Mouse (Mus musculus): ENCODE data around the gene Plpp3. TPM values are rescaled to one million over a fixed set of nuclear protein-coding genes. Genes with fewer than 3 reads are reported as not detected.

Gene Plpp3
- polyA plus RNA-seq, 1 experiment from 2014 or later: 76.1 TPM

GRCm38 (mm10) chr4:105187873-105188272 is 30.7 kb downstream of the Plpp3 start:
- 77% methylated on average over 7 of the region's 7 CpGs for WGBS
- no peak overlapping the region for H3K27ac ChIP-seq (replicated peaks; ENCODE audit: low read depth, low read length)
- ATAC-seq (ENCODE audit: insufficient number of reproducible peaks, low FRiP score, low TSS enrichment, low read depth): no peak
- no peak overlapping the region for H3K9ac ChIP-seq (ENCODE audit: low read length)
- DNase-seq (ENCODE audit: low spot score): no peak
- H3K36me3 ChIP-seq (ENCODE audit: control insufficient read depth, insufficient read depth, low read length): peaks cover 3% of the 10 kb centered on the region; the same call in 1 of the 2 replicates
- no peaks in the 10 kb centered on the region for H3K27me3 ChIP-seq (ENCODE audit: control insufficient read depth, insufficient read depth, low read length)
- H3K4me1 ChIP-seq (ENCODE audit: control insufficient read depth, insufficient read depth, low read length): peaks cover 27% of the 10 kb centered on the region
- H3K4me3 ChIP-seq (ENCODE audit: low read depth, low read length): no peak overlapping the region
- no peak overlapping the region for H3K4me2 ChIP-seq (ENCODE audit: low read depth, severe bottlenecking)
- no peaks in the 10 kb centered on the region for H3K9me3 ChIP-seq (ENCODE audit: control insufficient read depth, low read length)

GRCm38 (mm10) chr4:105188801-105189200 is 31.7 kb downstream of the Plpp3 start:
- Histone ChIP-seq H3K9ac (ENCODE audit: low read length) (no peak overlapping the region), H3K27me3 (ENCODE audit: control insufficient read depth, insufficient read depth, low read length) (no peaks in the 10 kb centered on the region), H3K4me1 (ENCODE audit: control insufficient read depth, insufficient read depth, low read length) (peaks cover 30% of the 10 kb centered on the region), H3K9me3 (ENCODE audit: control insufficient read depth, low read length) (no peaks in the 10 kb centered on the region), H3K4me3 (ENCODE audit: low read depth, low read length) (no peak overlapping the region), H3K27ac (replicated peaks; ENCODE audit: low read depth, low read length) (no peak overlapping the region), H3K36me3 (ENCODE audit: control insufficient read depth, insufficient read depth, low read length) (no peaks in the 10 kb centered on the region), H3K4me2 (ENCODE audit: low read depth, severe bottlenecking) (no peak overlapping the region)
- WGBS: 72% methylated on average over 7 of the region's 7 CpGs
- ATAC-seq (ENCODE audit: insufficient number of reproducible peaks, low FRiP score, low TSS enrichment, low read depth): no peak
- no peak for DNase-seq (ENCODE audit: low spot score)

GRCm38 (mm10) chr4:105190826-105191225 is 33.7 kb downstream of the Plpp3 start:
- Histone ChIP-seq H3K27ac (replicated peaks; ENCODE audit: low read depth, low read length) (no peak overlapping the region), H3K4me1 (ENCODE audit: control insufficient read depth, insufficient read depth, low read length) (peaks cover 37% of the 10 kb centered on the region), H3K4me2 (ENCODE audit: low read depth, severe bottlenecking) (no peak overlapping the region), H3K9me3 (ENCODE audit: control insufficient read depth, low read length) (no peaks in the 10 kb centered on the region), H3K36me3 (ENCODE audit: control insufficient read depth, insufficient read depth, low read length) (no peaks in the 10 kb centered on the region), H3K4me3 (ENCODE audit: low read depth, low read length) (no peak overlapping the region), H3K9ac (ENCODE audit: low read length) (no peak overlapping the region), H3K27me3 (ENCODE audit: control insufficient read depth, insufficient read depth, low read length) (no peaks in the 10 kb centered on the region)
- 35% methylated on average over 4 of the region's 4 CpGs for WGBS
- DNase-seq (ENCODE audit: low spot score) (no peak), ATAC-seq (ENCODE audit: insufficient number of reproducible peaks, low FRiP score, low TSS enrichment, low read depth) (no peak)

GRCm38 (mm10) chr4:105191550-105191949 is 34.4 kb downstream of the Plpp3 start:
- Histone ChIP-seq H3K36me3 (ENCODE audit: control insufficient read depth, insufficient read depth, low read length) (no peaks in the 10 kb centered on the region), H3K9me3 (ENCODE audit: control insufficient read depth, low read length) (no peaks in the 10 kb centered on the region), H3K4me3 (ENCODE audit: low read depth, low read length) (no peak overlapping the region), H3K27ac (replicated peaks; ENCODE audit: low read depth, low read length) (no peak overlapping the region), H3K4me1 (ENCODE audit: control insufficient read depth, insufficient read depth, low read length) (peaks cover 37% of the 10 kb centered on the region), H3K4me2 (ENCODE audit: low read depth, severe bottlenecking) (no peak overlapping the region), H3K9ac (ENCODE audit: low read length) (no peak overlapping the region), H3K27me3 (ENCODE audit: control insufficient read depth, insufficient read depth, low read length) (no peaks in the 10 kb centered on the region)
- DNase-seq (ENCODE audit: low spot score) (no peak), ATAC-seq (ENCODE audit: insufficient number of reproducible peaks, low FRiP score, low TSS enrichment, low read depth) (no peak)
- WGBS: 79% methylated on average over 5 of the region's 5 CpGs

- Histone ChIP-seq H3K27ac (replicated peaks; ENCODE audit: low read depth, low read length) (no peak overlapping the region), H3K27me3 (ENCODE audit: control insufficient read depth, insufficient read depth, low read length) (no peaks in the 10 kb centered on the region), H3K4me2 (ENCODE audit: low read depth, severe bottlenecking) (no peak overlapping the region), H3K36me3 (ENCODE audit: control insufficient read depth, insufficient read depth, low read length) (peaks cover 2% of the 10 kb centered on the region; the same call in 1 of the 2 replicates), H3K9ac (ENCODE audit: low read length) (no peak overlapping the region), H3K4me3 (ENCODE audit: low read depth, low read length) (no peak overlapping the region), H3K4me1 (ENCODE audit: control insufficient read depth, insufficient read depth, low read length) (peaks cover 37% of the 10 kb centered on the region), H3K9me3 (ENCODE audit: control insufficient read depth, low read length) (no peaks in the 10 kb centered on the region)
- WGBS: 16% methylated on average over 5 of the region's 5 CpGs
- ATAC-seq (ENCODE audit: insufficient number of reproducible peaks, low FRiP score, low TSS enrichment, low read depth) (no peak), DNase-seq (ENCODE audit: low spot score) (no peak)
These were observed 35.5 kb downstream of the Plpp3 start for GRCm38 (mm10) chr4:105192665-105193064.

- H3K27ac ChIP-seq (replicated peaks; ENCODE audit: low read depth, low read length): no peak overlapping the region
- no peaks in the 10 kb centered on the region for H3K9me3 ChIP-seq (ENCODE audit: control insufficient read depth, low read length)
- peaks cover 9% of the 10 kb centered on the region for H3K36me3 ChIP-seq (ENCODE audit: control insufficient read depth, insufficient read depth, low read length)
- H3K4me2 ChIP-seq (ENCODE audit: low read depth, severe bottlenecking): no peak overlapping the region
- no peaks in the 10 kb centered on the region for H3K27me3 ChIP-seq (ENCODE audit: control insufficient read depth, insufficient read depth, low read length)
- DNase-seq (ENCODE audit: low spot score) (no peak), ATAC-seq (ENCODE audit: insufficient number of reproducible peaks, low FRiP score, low TSS enrichment, low read depth) (no peak)
- 90% methylated on average over 9 of the region's 9 CpGs for WGBS
- H3K9ac ChIP-seq (ENCODE audit: low read length): no peak overlapping the region
- no peak overlapping the region for H3K4me3 ChIP-seq (ENCODE audit: low read depth, low read length)
- peaks cover 39% of the 10 kb centered on the region for H3K4me1 ChIP-seq (ENCODE audit: control insufficient read depth, insufficient read depth, low read length)
These were observed 38.1 kb downstream of the Plpp3 start for GRCm38 (mm10) chr4:105195256-105195655.

GRCm38 (mm10) chr4:105196099-105196498 is 39.0 kb downstream of the Plpp3 start:
- Histone ChIP-seq H3K27ac (replicated peaks; ENCODE audit: low read depth, low read length) (no peak overlapping the region), H3K4me3 (ENCODE audit: low read depth, low read length) (no peak overlapping the region), H3K36me3 (ENCODE audit: control insufficient read depth, insufficient read depth, low read length) (peaks cover 9% of the 10 kb centered on the region), H3K4me1 (ENCODE audit: control insufficient read depth, insufficient read depth, low read length) (peaks cover 39% of the 10 kb centered on the region), H3K9me3 (ENCODE audit: control insufficient read depth, low read length) (no peaks in the 10 kb centered on the region), H3K4me2 (ENCODE audit: low read depth, severe bottlenecking) (no peak overlapping the region), H3K27me3 (ENCODE audit: control insufficient read depth, insufficient read depth, low read length) (no peaks in the 10 kb centered on the region), H3K9ac (ENCODE audit: low read length) (no peak overlapping the region)
- WGBS: 69% methylated on average over 9 of the region's 9 CpGs
- DNase-seq (ENCODE audit: low spot score) (no peak), ATAC-seq (ENCODE audit: insufficient number of reproducible peaks, low FRiP score, low TSS enrichment, low read depth) (no peak)

GRCm38 (mm10) chr4:105196993-105197765 is 40.0 kb downstream of the Plpp3 start:
- no peaks in the 10 kb centered on the region for H3K27me3 ChIP-seq (ENCODE audit: control insufficient read depth, insufficient read depth, low read length)
- H3K36me3 ChIP-seq (ENCODE audit: control insufficient read depth, insufficient read depth, low read length): peaks cover 9% of the 10 kb centered on the region
- no peak overlapping the region for H3K9ac ChIP-seq (ENCODE audit: low read length)
- H3K4me3 ChIP-seq (ENCODE audit: low read depth, low read length): no peak overlapping the region
- ATAC-seq (ENCODE audit: insufficient number of reproducible peaks, low FRiP score, low TSS enrichment, low read depth): no peak
- WGBS: 83% methylated on average over 9 of the region's 9 CpGs
- DNase-seq (ENCODE audit: low spot score): no peak
- H3K4me1 ChIP-seq (ENCODE audit: control insufficient read depth, insufficient read depth, low read length): peaks cover 38% of the 10 kb centered on the region
- no peak overlapping the region for H3K4me2 ChIP-seq (ENCODE audit: low read depth, severe bottlenecking)
- no peak overlapping the region for H3K27ac ChIP-seq (replicated peaks; ENCODE audit: low read depth, low read length)
- no peaks in the 10 kb centered on the region for H3K9me3 ChIP-seq (ENCODE audit: control insufficient read depth, low read length)

GRCm38 (mm10) chr4:105198696-105199095 is 41.5 kb downstream of the Plpp3 start:
- Histone ChIP-seq H3K9ac (ENCODE audit: low read length) (no peak overlapping the region), H3K27ac (replicated peaks; ENCODE audit: low read depth, low read length) (no peak overlapping the region), H3K27me3 (ENCODE audit: control insufficient read depth, insufficient read depth, low read length) (no peaks in the 10 kb centered on the region), H3K4me3 (ENCODE audit: low read depth, low read length) (no peak overlapping the region), H3K9me3 (ENCODE audit: control insufficient read depth, low read length) (no peaks in the 10 kb centered on the region), H3K4me1 (ENCODE audit: control insufficient read depth, insufficient read depth, low read length) (peaks cover 33% of the 10 kb centered on the region), H3K4me2 (ENCODE audit: low read depth, severe bottlenecking) (no peak overlapping the region), H3K36me3 (ENCODE audit: control insufficient read depth, insufficient read depth, low read length) (peaks cover 9% of the 10 kb centered on the region)
- no peak for DNase-seq (ENCODE audit: low spot score)
- 91% methylated on average over 5 of the region's 5 CpGs for WGBS
- ATAC-seq (ENCODE audit: insufficient number of reproducible peaks, low FRiP score, low TSS enrichment, low read depth): no peak

All from limb, embryonic 11.5 days (tissue).